Mouse (Mus musculus) kidney, embryonic 14.5 days (tissue): Measurements from ENCODE around the gene Cep68. TPM values are rescaled to one million over a fixed set of nuclear protein-coding genes. Genes with fewer than 3 reads are reported as not detected.
A peak's percentile ranks its signal among the peaks of the same experiment; 100 is the strongest.

Experiments
- ATAC-seq: fragments of 200-750 bp; cut with Nextera tagmentation; 2 replicates; pipeline ENCODE4 v1.8.0; 2017; ENCODE audit warnings: moderate number of reproducible peaks, mild to moderate bottlenecking, moderate TSS enrichment, moderate library complexity; ENCODE audit not compliant: low FRiP score, low TSS enrichment
- H3K27ac ChIP-seq: fragments of 300-500 bp; sonication (generic); 2 replicates; pipeline ENCODE4 v1.5.1; 2014; ENCODE audit warnings: low read depth, mild to moderate bottlenecking, low read length, moderate library complexity, mixed read lengths
- H3K27me3 ChIP-seq: fragments of 300-500 bp; sonication (generic); 2 replicates; pipeline ENCODE4 v1.6.1; 2014; ENCODE audit warnings: mild to moderate bottlenecking, low read length; ENCODE audit not compliant: control insufficient read depth, insufficient read depth
- H3K36me3 ChIP-seq: fragments of 300-500 bp; sonication (generic); 2 replicates; pipeline ENCODE4 v1.6.1; 2014; ENCODE audit warnings: low read length, mixed read lengths; ENCODE audit not compliant: control insufficient read depth, insufficient read depth
- H3K4me1 ChIP-seq: fragments of 300-500 bp; sonication (generic); 2 replicates; pipeline ENCODE4 v1.6.1; 2014; ENCODE audit warnings: low read length, mixed read lengths; ENCODE audit not compliant: control insufficient read depth, insufficient read depth
- H3K4me2 ChIP-seq: fragments of 300-500 bp; sonication (generic); replicated peaks from 2 replicates; pipeline ENCODE4 v1.6.1; 2014; ENCODE audit warnings: low read depth, mild to moderate bottlenecking, low read length
- H3K4me3 ChIP-seq: fragments of 300-500 bp; sonication (generic); 2 replicates; pipeline ENCODE4 v1.5.1; 2014; ENCODE audit warnings: mild to moderate bottlenecking, low read length
- H3K9ac ChIP-seq: fragments of 300-500 bp; sonication (generic); 2 replicates; pipeline ENCODE4 v1.6.1; 2014; ENCODE audit warnings: low read depth, mild to moderate bottlenecking, low read length, moderate library complexity
- H3K9me3 ChIP-seq: fragments of 300-500 bp; sonication (generic); 2 replicates; pipeline ENCODE4 v1.6.1; 2016; ENCODE audit warnings: low read length; ENCODE audit not compliant: control insufficient read depth
- WGBS: fragments of 180-500 bp; shearing (Covaris S2); extraction: QIAGEN DNeasy Blood & Tissue Kit; methylation state at CpG from one replicate; pipeline ENCODE4 v1.1.7; 2014; 5-methylcytosine and 5-hydroxymethylcytosine counted together
- polyA plus RNA-seq: library from polyadenylated mRNA; unstranded; fragments of >200 nt; fragmentation: Nextera tagmentation; extraction: Ambion mirVana; gene quantifications from 2 replicates; pipeline ENCODE4 v1.2.1, GENCODE M21; 2014

Cep68 gene
- polyA plus RNA-seq, 1 experiment from 2014 or later, result 40.8 TPM

DNA sequence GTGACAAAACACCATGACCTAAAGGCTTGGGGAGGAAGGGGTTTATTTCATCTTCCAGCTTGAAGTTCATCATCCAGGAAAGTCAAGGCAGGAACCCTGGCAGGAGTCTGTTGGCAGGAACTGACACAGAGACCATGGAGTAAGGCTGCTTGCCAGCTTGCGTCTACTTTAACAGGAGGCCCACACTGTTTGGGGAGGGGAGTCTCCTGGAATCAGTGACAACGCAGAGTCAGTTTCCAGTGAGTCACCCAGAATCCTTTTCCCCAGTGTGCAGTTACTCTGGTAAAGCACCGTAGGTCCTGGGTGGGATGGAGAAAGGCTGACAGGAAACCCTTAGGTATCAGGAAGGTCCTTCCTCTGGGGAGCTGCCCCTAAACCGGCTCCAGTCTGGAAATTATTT lies 5.6 kb upstream of the Cep68 start:
- H3K27me3 ChIP-seq, result no peaks in the 10 kb centered on the region
- H3K4me1 ChIP-seq, result no peaks in the 10 kb centered on the region
- ATAC-seq, result no peak
- H3K27ac ChIP-seq, result no peak overlapping the region
- H3K9me3 ChIP-seq, result no peaks in the 10 kb centered on the region
- no peaks in the 10 kb centered on the region for H3K36me3 ChIP-seq
- no peak overlapping the region for H3K4me3 ChIP-seq
- 77% methylated on average over 4 of the region's 4 CpGs for WGBS
- no peak overlapping the region for H3K9ac ChIP-seq
- H3K4me2 ChIP-seq, result no peak overlapping the region

DNA sequence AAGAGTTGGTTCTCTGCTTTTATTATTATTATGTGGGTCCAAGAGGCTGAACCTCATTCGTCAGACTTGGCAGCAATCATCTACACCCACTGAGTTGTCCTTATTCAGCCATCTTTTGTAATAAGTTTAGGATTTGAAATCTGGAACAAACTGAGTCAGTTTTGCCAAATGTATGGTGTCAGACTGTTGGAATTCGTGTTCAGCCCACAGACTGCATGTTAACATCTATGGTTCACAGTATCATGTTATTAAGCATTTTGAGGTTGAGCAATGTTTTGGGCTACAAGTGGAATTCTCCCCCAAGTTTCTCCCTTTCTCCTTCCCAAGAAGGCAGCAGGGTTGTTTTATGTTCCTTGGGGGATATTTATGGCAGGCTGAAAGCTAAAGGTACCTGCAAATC lies 3.9 kb upstream of the Cep68 start:
- no peak overlapping the region for H3K9ac ChIP-seq
- no peak overlapping the region for H3K27ac ChIP-seq
- H3K9me3 ChIP-seq, result no peaks in the 10 kb centered on the region
- H3K4me3 ChIP-seq, result no peak overlapping the region
- peaks cover 3% of the 10 kb centered on the region for H3K4me1 ChIP-seq
- H3K36me3 ChIP-seq, result no peaks in the 10 kb centered on the region
- WGBS, result 83% methylated on average over 2 of the region's 2 CpGs
- H3K27me3 ChIP-seq, result no peaks in the 10 kb centered on the region
- no peak for ATAC-seq
- H3K4me2 ChIP-seq, result no peak overlapping the region

DNA sequence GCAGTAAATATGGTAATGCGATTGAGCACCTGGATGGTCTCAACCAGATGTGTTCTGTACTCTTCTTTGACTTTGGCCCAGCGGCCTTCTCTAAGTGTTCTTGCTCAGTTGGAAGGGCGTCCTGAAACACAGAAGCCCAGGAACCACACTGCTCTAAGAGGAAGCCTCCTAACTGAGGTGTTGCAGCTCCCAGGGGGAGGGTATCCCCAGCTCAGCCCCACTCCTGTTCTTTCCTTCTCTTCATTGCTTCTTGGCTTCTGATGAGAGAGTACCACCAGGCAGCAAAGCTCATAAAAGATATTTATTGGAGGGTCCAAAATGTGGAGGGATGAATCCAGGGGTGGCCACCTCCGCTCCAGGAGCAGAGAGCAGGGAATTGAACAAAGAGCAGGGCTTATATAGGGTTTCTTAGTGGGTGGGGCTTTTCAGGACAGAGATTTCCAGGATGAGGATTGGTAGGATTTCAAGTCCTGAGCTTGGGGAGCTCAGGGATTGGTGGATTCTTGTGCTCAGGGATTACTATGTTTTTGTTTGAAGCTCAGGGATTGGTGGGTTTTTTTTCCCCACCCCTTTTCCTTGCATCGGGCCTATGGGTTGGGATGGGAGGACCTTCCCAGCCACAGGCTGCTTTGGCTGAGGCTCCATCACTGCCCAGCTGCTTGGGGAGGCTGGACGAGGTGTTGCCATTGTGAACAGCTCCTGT lies 1.4 kb upstream of the Cep68 start:
- 85% methylated on average over 6 of the region's 6 CpGs for WGBS
- Histone ChIP-seq H3K27ac (no peak overlapping the region), H3K36me3 (no peaks in the 10 kb centered on the region), H3K9me3 (no peaks in the 10 kb centered on the region), H3K4me3 (no peak overlapping the region), H3K4me2 (no peak overlapping the region), H3K4me1 (peaks cover 11% of the 10 kb centered on the region), H3K9ac (no peak overlapping the region), H3K27me3 (no peaks in the 10 kb centered on the region)
- ATAC-seq, result no peak

DNA sequence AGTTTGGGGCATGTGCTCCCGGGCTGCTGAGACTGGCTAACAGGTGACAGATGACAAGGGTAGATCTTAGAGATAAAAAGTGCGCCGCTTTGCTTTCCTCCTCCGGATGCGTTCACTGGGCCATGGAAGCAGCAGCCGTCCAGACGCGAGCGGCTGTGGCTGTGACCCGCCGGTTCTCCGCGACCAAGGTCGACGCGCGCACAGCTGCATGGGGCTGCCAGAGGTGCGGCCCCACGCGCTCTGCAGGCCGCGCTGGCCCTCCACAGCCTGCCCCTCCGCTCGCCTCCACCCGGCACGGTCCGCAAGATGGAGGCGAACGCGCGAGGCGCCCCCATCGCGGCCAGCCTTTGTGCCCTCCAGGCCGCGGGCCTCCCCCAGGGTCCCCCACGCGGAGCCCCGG lies 389 bp downstream of the Cep68 start:
- no peaks in the 10 kb centered on the region for H3K9me3 ChIP-seq
- ATAC-seq, result peak; percentile 81
- H3K9ac ChIP-seq, result peak overlapping the region; percentile 79
- under 1% methylated on average over 27 of the region's 39 CpGs for WGBS
- no peaks in the 10 kb centered on the region for H3K27me3 ChIP-seq
- peak overlapping the region; percentile 91 for H3K4me2 ChIP-seq
- peak overlapping the region; percentile 75 for H3K27ac ChIP-seq
- peaks cover 9% of the 10 kb centered on the region for H3K36me3 ChIP-seq
- peak overlapping the region; percentile 64 for H3K4me3 ChIP-seq
- H3K4me1 ChIP-seq, result peaks cover 11% of the 10 kb centered on the region

DNA sequence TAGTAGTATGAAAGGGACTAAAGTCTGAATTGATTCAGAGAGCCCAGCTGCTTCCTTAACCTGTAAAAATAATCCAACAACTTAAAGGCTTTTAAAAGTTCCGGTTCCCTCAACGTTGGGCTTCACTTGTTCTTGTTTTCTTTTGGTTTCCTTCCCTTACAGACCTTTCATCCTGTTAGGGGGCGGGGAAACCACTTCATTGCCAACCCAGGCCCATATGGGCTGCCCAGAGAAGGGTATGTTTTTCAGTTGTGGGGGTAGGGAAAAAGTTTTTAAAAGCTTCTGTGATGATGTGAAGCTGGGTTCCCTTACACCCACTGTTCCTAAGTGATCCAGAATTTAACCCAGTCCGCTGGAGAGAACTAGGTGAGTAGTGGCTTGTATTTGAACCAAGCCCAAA lies 952 bp downstream of the Cep68 start:
- Histone ChIP-seq H3K9ac (peak overlapping the region; percentile 79), H3K4me2 (peak overlapping the region; percentile 91), H3K27ac (peak overlapping the region; percentile 75), H3K4me3 (peak overlapping the region; percentile 64), H3K36me3 (peaks cover 9% of the 10 kb centered on the region), H3K27me3 (no peaks in the 10 kb centered on the region), H3K4me1 (peaks cover 11% of the 10 kb centered on the region), H3K9me3 (no peaks in the 10 kb centered on the region)
- ATAC-seq, result no peak
- WGBS, result 5% methylated on average over 4 of the region's 4 CpGs

DNA sequence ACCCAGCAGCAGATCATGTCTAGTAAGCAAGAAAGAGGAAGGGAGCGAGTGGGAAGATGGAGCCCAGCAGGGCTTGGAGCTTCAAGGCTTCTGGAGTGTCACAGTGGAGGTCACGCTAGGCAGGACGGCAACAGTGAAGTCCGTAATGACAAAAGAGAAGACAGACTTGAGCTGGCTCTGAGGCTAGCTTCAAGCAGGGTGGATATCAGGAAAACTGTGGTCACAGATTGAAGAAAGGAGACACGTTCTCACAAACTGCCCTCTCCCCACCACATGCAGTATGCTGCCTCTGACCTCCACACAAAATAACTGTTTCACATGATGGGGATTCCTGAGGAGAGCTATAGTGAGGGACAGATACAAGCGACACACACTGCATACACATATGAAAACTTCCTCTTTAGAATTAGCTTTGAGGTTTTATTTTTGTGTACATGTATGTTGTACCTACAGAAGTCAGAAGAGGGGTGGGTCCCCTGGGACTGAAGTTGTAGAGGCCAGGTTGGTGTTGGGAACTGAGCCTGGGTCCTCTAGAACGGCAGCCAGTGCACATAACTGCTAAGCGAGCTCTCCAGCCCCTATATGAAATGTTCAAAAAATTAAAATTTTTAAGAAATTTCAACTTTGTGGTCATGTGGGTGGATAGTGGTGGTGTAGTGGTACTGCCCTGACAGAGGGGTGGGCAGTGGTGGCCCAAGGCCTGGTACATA lies 1.9 kb downstream of the Cep68 start:
- H3K27ac ChIP-seq, result no peak overlapping the region
- no peaks in the 10 kb centered on the region for H3K9me3 ChIP-seq
- H3K36me3 ChIP-seq, result peaks cover 9% of the 10 kb centered on the region
- no peak overlapping the region; the same call in 1 of the 2 replicates for H3K4me2 ChIP-seq
- ATAC-seq, result no peak
- no peak overlapping the region for H3K4me3 ChIP-seq
- 83% methylated on average over 8 of the region's 8 CpGs for WGBS
- no peaks in the 10 kb centered on the region for H3K27me3 ChIP-seq
- no peak overlapping the region for H3K9ac ChIP-seq
- peaks cover 14% of the 10 kb centered on the region for H3K4me1 ChIP-seq

DNA sequence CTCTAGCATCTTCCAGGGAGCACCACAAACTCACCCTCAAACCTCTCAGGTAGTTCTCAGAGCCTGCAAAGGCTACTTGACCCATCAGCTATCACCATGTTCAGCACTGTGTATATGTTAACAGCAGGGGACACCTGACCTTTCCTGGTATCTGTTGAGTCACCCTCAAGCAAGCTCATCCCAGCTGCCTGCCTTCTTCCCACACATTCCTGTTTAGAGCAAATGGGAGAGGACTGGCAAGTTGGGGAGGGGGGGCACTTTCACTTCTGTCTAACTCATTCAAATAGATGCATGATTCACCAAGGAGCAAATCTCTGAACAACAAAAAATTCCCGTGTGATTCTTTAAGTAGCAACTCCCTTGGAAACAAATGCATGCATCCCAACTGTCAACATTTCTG lies 2.6 kb downstream of the Cep68 start:
- Histone ChIP-seq H3K27ac (no peak overlapping the region), H3K36me3 (peaks cover 13% of the 10 kb centered on the region), H3K4me1 (peaks cover 14% of the 10 kb centered on the region), H3K9me3 (no peaks in the 10 kb centered on the region), H3K4me2 (no peak overlapping the region), H3K9ac (no peak overlapping the region), H3K27me3 (no peaks in the 10 kb centered on the region), H3K4me3 (no peak overlapping the region)
- no peak for ATAC-seq
- WGBS, result 96% methylated on average over 1 of the region's 1 CpGs

DNA sequence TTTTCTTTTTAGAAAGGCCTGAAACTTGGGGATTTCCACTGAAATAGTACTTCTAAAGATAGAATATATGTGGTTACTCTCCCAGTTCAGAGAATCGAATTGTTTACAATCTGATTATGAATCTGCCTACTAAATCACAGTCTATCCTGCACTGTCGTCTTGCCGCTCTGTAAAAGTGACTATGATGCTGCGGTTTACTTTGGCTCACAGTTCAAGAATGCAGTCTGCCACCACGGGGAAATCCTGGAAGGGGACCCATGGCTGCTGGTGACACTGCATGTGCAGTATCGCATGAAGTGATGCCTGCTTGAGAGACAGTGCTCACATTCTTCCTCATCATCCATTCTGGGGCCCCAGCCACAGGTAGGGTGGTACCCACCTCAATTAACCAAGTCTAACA lies 3.9 kb downstream of the Cep68 start:
- peaks cover 14% of the 10 kb centered on the region for H3K4me1 ChIP-seq

More for the DNA sequence above, 3.9 kb downstream of the Cep68 start:
- Histone ChIP-seq H3K9me3 (no peaks in the 10 kb centered on the region), H3K27ac (no peak overlapping the region), H3K4me3 (no peak overlapping the region), H3K9ac (no peak overlapping the region), H3K36me3 (peaks cover 25% of the 10 kb centered on the region), H3K27me3 (no peaks in the 10 kb centered on the region), H3K4me2 (no peak overlapping the region)
- WGBS, result 77% methylated on average over 6 of the region's 6 CpGs
- ATAC-seq, result no peak
